Mouse (Mus musculus): Measurements from ENCODE around the gene Ints1. TPM values are rescaled to one million over a fixed set of nuclear protein-coding genes. Genes with fewer than 3 reads are reported as not detected.

Ints1 gene
- total RNA-seq, 2 experiments from 2014 or later, result 32.8 to 40.4 TPM

GRCm38 (mm10) chr5:139812398-139813125 lies 37.1 kb upstream of the Ints1 start:
- DNase-seq, result no peak
- intact Hi-C loops (cut with DNase I), result loop anchor here (10.0 kb wide), 1 partner anchor 98 kb away; no protein-coding TSS in a partner anchor
- no peak for TF ChIP-seq CTCF (IDR thresholded peaks at IDR 0.05)
- H3K4me3 ChIP-seq, result no peak overlapping the region
- no peak overlapping the region for H3K27ac ChIP-seq

DNA sequence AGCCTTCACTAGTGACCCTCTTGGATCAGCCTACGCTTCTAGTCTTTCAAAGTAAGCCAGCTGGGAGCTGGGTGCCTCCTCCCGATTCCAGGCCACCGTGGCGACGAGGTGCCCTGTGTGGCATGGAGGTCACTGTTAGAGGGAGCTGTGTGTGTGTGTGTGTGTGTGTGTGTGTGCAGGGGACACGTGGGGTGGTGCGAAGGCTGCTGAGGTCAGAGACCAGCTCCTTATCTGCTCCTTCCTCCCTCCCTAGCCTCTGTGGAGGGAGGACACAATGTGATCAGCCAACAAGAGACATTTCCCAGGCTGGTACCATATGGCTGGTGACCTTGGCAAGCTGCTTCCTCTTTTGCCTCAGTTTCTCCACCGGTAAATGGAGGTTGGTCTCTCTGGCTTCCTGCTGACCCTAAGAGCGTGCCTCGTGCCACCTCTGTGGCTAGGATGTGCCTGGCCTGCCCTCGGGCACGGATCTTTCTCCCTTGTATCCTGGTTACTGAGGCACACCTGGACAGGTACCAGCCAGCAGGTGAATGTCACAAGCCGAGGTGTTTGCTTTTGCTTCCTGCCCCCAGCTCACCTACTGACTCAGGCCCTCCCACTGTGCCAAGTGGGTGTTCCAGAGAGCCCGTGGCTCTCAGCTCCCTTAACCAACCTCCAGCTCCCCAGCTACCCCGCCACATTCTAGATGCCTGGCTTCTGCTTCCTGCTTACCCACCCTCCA lies 36.4 kb upstream of the Ints1 start:
- H3K27ac ChIP-seq, result no peak overlapping the region
- no peak overlapping the region for H3K4me3 ChIP-seq
- DNase-seq, result no peak
- no peak for TF ChIP-seq CTCF (IDR thresholded peaks at IDR 0.05)
- intact Hi-C loops (cut with DNase I), result loop anchor here (10.0 kb wide), 1 partner anchor 97 kb away; no protein-coding TSS in a partner anchor

GRCm38 (mm10) chr5:139809397-139809796 lies 33.9 kb upstream of the Ints1 start:
- no peak overlapping the region for H3K4me3 ChIP-seq
- no peak overlapping the region for H3K27ac ChIP-seq
- TF ChIP-seq CTCF (IDR thresholded peaks at IDR 0.05), result peak; percentile 11; the same call in 1 of the 2 replicates
- DNase-seq, result no peak
- intact Hi-C loops (cut with DNase I), result no loop called here

DNA sequence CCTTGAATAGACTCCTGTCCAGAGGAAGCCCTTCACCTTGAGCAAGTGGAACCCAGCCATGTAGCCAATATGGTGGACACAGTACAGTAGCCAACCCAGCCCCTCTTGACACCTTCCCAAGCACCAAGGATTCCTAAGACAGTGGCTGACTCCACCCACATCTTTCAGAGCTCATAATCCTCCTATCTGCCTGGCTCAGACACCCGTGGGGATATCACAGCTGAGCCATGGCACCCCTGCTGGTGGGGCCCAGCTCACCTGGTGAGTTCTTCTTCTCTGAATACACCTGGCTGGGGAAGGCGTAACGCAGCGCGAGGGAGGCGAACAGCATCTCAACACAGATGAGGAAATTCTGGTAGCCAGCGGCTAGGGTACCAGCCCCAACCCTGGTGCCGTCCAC lies 30.4 kb upstream of the Ints1 start:
- no peak overlapping the region for H3K4me3 ChIP-seq
- no peak for TF ChIP-seq CTCF (IDR thresholded peaks at IDR 0.05)
- intact Hi-C loops (cut with DNase I), result no loop called here
- DNase-seq, result no peak
- no peak overlapping the region for H3K27ac ChIP-seq

GRCm38 (mm10) chr5:139804573-139805111 lies 29.2 kb upstream of the Ints1 start:
- H3K4me3 ChIP-seq, result no peak overlapping the region
- no peak for DNase-seq
- H3K27ac ChIP-seq, result no peak overlapping the region
- intact Hi-C loops (cut with DNase I), result no loop called here
- TF ChIP-seq CTCF (IDR thresholded peaks at IDR 0.05), result no peak

- intact Hi-C loops (cut with DNase I), result no loop called here
- Histone ChIP-seq H3K4me3 (no peak overlapping the region), H3K27ac (no peak overlapping the region)
- DNase-seq, result no peak
- no peak for TF ChIP-seq CTCF (IDR thresholded peaks at IDR 0.05)
Measured at GRCm38 (mm10) chr5:139804107-139804551, 28.7 kb upstream of the Ints1 start.

GRCm38 (mm10) chr5:139803601-139804102 lies 28.2 kb upstream of the Ints1 start:
- intact Hi-C loops (cut with DNase I), result no loop called here
- peak; percentile 53 for TF ChIP-seq CTCF (IDR thresholded peaks at IDR 0.05)
- no peak overlapping the region for H3K4me3 ChIP-seq
- DNase-seq, result peak; percentile 53
- H3K27ac ChIP-seq, result no peak overlapping the region

DNA sequence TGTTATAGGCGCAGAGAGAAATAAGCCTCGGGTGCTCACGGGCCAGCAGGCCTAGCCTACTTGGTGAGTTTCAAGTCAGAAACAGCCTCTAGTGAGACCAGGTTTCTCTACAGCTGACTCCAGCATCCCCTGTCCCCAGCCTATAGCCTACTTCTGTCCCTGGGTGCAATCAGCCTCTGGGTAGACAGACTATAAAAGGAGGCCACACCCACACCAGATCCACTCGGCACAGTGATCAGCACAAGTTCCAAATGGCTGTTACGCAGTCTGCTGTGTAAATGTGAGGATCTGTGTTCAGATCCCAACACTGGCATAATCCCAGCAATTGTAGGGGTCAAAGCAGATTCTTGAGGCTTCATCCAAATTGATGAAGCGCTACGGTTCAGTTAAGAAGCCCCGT lies 27.7 kb upstream of the Ints1 start:
- intact Hi-C loops (cut with DNase I), result no loop called here
- TF ChIP-seq CTCF (IDR thresholded peaks at IDR 0.05), result no peak
- H3K27ac ChIP-seq, result no peak overlapping the region

GRCm38 (mm10) chr5:139801880-139802279 lies 26.4 kb upstream of the Ints1 start:
- Histone ChIP-seq H3K27ac (no peak overlapping the region), H3K4me3 (no peak overlapping the region)
- no peak for TF ChIP-seq CTCF (IDR thresholded peaks at IDR 0.05)
- no peak for DNase-seq
- intact Hi-C loops (cut with DNase I), result no loop called here

More for the DNA sequence above, 27.7 kb upstream of the Ints1 start:
- no peak overlapping the region for H3K4me3 ChIP-seq
- no peak for DNase-seq

GRCm38 (mm10) chr5:139801231-139801630 lies 25.8 kb upstream of the Ints1 start:
- Histone ChIP-seq H3K4me3 (no peak overlapping the region), H3K27ac (no peak overlapping the region)
- peak; percentile 17 for DNase-seq
- no peak for TF ChIP-seq CTCF (IDR thresholded peaks at IDR 0.05)
- intact Hi-C loops (cut with DNase I), result no loop called here

GRCm38 (mm10) chr5:139799801-139800590 lies 24.5 kb upstream of the Ints1 start:
- no peak for TF ChIP-seq CTCF (IDR thresholded peaks at IDR 0.05)
- Histone ChIP-seq H3K27ac (no peak overlapping the region), H3K4me3 (no peak overlapping the region)
- peak; percentile 16 for DNase-seq
- intact Hi-C loops (cut with DNase I), result no loop called here

- TF ChIP-seq CTCF (IDR thresholded peaks at IDR 0.05), result no peak
- intact Hi-C loops (cut with DNase I), result no loop called here
- no peak overlapping the region for H3K4me3 ChIP-seq
- DNase-seq, result peak; percentile 22
- H3K27ac ChIP-seq, result peak overlapping the region; percentile 100; the same call in 1 of the 2 replicates
Measured at GRCm38 (mm10) chr5:139799041-139799440, 23.6 kb upstream of the Ints1 start.

Data from gastrocnemius, adult 2 months (tissue).